Mouse (Mus musculus): Measurements from ENCODE around the gene Ap1s2.

Gene Ap1s2

DNA sequence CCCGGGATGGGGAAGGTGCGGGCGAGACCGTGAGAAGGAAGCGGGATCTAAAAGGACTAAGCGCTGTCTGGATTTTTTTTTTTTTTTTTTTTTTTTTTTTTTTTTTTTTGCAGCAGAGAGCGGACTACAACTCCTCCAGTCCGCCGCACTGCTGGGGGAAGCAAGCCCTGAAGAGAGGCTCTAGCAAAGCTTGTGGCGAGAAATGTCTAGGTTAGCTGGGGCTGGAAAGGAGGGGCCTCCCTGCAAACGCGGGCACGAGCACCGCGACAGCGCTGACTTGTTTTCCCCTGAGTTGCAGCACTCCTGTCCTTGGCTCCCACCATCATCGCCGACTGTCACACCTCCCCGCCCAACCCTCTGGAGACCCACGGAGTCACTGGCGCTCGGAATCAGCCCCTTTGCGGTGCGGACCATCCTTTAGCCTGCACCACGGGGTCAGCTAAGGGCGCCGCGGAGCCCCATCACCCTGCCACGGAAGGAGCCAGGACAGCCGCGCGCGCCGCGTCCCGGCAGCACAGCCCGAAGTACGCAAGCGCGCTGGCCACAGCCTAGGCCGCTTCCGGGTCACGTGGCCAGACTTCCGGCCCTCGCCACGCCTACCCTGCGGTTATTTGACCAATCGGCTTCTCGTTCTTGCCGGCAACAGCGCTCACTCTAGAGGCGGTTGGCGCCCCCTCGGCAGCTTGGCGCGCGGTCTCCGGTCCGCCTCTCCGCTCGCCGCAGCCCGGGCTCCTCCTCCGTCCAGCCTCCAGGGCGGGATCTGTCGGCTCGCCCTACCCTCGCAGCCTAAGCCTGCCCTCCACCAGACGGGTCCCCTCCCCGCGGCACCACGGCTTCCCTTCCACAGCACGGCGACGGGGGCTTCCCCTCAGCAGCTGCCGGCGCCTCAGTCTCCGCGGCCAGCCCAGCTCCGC, at the start of gene Ap1s2:
TSS of gene Ap1s2 (plus strand) at position 681 of the 914 bp plus-strand sequence.
- DNase-seq (ENCODE audit: low spot score) = peak; percentile 92

DNA sequence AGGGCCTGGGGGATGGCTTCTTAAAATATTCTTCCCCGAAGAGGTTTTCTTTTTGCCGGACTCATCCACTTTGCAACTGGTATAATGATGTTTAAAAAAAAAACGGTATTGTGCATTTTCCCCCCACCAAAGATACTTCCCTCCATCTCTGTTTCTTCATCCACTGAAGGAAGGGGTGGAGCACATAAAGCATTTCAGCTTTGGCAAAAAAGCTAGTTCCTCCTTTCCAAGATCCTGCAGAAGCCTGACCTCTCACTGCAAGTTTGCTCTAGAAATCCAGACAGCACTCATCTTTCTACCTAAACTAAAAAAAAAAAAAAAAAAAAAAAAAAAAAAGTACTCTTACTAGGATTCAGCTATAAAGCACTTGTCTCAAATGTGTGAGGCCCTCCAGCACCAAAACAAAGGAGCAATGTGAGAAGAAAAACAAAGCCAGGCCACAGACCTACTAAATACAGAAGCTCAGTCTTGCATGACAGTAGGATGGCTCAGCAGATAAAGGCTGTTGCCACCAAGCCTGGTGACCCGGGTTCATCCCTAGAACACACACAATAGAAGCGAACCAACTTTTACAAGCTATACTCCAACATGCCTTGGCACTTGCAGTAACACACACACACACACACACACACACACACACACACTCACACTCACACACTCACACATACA, 41.0 kb upstream of the Ap1s2 start:
- no peak for DNase-seq (ENCODE audit: low spot score)

DNA sequence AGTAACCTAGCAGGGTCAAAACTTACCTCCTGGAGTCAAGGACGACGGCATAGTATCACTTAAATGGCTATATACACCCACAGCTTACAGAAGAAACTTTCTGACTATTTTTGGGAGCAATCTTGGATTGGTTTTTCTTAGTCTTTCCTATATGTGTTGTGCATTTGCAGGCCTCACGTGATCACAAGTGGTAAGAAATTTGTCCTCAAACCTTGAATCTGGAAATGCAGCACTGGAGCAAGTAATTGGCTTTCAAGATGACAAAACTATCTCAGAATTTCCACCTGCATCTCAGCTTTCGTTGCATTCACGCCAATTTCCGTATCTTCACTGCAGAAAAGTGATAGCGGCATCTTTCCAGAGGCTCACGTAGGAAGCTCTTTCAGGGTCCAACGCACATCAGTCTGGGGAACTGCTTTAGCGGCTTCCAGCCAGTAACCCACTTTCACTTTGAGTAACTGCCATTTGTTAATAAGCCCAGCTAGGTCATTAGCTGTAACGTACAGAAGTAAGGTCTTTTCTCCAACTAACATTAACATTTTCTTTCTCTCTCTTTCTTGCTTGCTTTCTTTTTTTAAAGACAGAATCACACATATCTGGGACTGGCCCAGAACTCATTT, 40.0 kb upstream of the Ap1s2 start:
- DNase-seq (ENCODE audit: low spot score) = no peak

DNA sequence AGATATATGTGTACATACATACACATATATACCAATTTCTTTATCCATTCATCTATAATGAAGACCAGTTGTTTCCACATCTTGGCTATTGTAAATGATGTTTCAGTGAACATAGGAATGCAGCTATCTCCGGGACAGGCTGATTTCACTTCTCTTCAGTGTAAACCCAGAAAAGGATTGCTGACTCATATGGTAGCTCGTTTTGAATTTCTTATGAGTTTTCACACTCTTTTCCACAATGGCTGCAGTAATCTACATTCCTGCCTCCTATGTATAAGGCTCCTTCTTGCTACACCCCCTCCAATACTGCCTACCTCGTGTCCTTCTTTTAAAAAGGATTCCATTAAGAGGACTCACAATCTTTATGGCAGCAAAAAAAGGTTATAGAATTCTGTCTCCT, 32.9 kb upstream of the Ap1s2 start:
- no peak for DNase-seq (ENCODE audit: low spot score)

DNA sequence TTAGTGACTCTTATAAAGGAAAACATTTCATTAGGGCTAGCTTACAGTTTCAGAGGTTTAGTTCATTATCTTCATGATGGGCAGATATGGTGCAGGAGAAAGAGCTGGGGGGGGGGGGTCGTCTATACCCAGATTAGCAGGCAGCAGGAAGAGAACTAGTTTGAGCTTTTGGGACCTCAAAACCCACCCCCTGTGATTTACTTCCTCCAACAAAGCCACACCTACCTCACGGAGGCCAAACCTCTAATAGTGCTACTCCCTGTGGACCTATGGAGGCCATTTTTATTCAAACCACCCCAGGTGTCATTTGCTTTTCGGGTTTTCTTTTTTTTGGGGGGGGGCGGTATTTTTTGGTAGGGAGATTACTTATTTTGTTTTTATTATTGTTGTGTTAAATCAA, 32.2 kb upstream of the Ap1s2 start:
- no peak for DNase-seq (ENCODE audit: low spot score)

DNA sequence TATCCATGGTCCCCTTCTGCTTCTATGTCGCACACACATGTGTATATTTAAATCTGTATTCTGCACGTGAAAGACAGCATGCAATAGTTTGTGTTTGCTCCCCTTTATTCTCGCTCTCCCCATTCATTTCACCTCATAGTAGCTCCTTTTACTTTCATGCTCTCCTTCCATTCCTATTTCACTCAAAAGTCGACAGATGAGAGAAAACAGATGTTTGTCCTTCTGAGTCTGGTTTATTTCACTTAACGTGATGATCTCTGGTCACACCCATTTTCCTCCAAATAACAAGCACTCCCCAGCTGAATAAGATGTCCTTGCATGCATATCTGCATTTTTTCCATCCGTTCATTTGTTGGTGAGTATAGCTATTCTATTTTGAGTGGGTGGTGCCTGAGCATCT, 29.8 kb upstream of the Ap1s2 start:
- DNase-seq (ENCODE audit: low spot score) = no peak

DNA sequence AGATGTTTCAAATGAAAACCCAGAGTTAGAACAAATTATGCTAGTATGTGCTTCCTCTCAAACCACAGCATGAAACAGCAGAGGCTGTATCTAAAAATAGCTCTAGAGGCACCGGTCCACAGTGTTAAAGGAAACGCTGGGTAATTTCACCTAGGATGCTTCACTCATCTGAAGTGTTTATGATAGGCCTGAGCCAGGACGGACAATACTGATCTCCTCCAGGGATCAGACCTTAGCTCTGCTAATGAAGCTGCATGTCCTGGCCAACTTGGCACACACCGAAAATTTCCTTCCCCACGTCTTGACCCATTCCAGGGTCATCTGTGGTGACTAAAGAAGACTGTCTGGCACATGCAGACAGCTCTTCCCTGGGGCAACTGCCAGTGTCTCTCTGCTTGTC, 29.4 kb upstream of the Ap1s2 start:
- no peak for DNase-seq (ENCODE audit: low spot score)

DNA sequence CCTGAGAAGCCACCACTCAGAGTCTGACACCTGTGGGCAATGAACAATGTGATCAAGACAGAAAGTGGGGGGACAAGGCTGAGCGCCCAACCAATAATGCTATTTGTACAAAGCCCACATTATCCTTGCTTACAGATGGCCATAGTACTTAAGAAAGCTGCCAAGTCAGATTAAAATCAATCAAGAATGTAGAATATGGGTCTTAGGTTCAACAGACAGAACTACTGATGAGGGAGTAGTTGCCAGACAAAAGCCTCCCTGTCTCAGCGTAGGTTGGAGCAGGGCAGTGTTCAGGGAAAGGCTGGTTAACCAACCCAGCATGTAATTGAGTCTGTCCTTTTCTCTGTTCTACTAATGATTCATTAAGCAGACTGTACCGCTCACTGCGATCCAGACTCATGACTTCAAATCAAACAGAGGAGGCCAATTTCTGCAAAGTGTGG, 23.3 kb upstream of the Ap1s2 start:
- no peak for DNase-seq (ENCODE audit: low spot score)

DNA sequence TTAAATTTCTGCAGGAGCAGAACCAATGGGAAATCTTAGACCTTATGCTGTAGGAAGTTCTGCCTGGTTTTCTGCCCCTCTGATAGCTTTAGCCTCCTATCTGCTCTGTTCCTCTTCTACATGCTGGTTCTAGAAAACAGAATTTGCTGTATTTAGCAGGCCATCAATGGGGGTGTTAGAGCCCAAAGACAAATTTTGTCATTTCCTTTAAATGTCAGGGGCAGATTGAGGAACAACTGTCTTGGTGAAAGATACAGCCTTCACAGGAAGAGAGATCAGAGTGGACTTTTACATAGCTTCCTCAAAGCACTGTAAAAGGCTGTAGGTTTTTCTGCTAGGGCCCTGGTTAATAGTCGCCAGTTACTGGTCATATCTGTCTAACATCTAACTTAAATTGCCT, 11.5 kb upstream of the Ap1s2 start:
- DNase-seq (ENCODE audit: low spot score) = no peak

DNA sequence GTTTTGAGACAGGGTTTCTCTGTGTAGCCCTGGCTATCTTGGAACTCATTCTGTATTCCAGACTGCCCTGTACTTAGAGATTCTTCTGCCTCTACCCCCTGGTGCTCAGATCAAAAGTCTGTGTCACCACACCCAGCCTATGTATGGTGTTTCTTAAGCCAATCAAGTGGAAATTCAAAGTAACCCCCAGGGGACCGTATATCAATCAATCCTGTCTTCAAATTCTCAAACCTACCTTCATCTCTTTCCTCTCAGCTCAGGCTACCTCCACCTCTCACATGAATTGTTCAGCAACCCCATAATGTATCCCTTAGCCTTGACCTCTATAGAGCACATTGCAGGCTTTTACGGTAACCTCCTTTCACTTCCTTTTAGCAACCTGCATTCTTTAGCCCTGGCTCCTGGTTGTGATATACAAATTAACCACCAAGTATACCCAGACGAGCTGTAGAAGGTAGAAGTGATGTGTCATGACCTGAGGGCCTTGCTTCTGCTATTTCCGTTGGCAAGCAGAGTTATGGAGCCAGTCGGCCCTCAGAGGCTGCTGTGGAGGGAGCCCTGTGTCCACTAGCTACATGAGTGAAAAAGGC, 9.3 kb upstream of the Ap1s2 start:
- no peak for DNase-seq (ENCODE audit: low spot score)

DNA sequence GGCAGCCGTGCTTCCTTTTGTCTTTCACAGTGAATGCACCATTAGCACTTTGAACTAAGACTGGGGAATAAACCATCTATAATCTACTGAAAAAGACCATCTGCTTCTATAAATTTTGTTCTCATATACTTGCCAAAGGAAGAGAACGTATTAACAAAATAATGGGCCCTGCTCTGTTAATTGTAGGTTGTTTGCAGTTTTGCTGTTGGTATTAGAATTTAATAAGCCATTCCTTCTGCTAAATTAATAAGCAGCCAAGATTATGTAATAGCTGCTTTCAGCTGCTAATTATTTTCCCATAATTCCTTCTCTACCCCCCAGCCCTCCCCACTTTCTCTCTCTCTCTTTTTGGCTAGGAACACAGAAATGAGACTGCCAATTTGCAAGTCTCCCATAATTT, 2.0 kb upstream of the Ap1s2 start:
- no peak for DNase-seq (ENCODE audit: low spot score)

DNA sequence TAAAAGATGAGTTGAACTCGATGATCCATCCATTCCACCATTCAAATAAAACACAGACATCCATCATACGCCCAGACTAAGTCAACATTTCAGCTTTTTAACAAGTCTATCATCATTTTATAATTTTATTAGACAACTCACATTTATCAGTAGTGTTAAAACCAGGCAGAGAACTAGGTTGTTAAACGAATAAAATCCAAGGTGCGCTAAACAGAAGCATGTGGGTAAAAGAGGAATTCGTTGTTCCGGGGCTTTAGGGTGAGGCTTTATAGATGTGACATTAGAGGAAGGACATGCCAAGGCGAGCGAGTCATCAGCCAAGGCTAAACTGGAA, 847 bp upstream of the Ap1s2 start:
- DNase-seq (ENCODE audit: low spot score) = no peak

DNA sequence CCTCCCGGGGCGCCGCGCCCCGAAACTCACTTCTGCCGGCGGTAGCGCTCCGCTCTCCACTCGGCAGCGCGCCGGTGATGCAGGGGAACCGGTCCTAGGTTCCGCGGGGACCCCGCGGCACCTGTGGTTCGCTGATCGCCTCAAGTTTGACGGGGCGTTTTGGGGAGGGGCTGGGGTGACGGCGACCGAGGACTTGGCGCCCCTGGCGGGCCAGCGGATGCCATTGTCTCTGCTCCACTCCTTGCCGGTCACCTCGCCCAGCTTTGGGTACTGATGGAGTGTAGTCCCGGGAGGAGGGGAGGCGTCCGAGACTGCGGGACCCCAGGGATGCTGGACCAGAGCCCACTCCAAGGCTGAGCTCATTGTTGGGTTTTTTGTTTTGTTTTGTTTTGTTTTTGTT, 564 bp downstream of the Ap1s2 start:
- peak; percentile 34 for DNase-seq (ENCODE audit: low spot score)

DNA sequence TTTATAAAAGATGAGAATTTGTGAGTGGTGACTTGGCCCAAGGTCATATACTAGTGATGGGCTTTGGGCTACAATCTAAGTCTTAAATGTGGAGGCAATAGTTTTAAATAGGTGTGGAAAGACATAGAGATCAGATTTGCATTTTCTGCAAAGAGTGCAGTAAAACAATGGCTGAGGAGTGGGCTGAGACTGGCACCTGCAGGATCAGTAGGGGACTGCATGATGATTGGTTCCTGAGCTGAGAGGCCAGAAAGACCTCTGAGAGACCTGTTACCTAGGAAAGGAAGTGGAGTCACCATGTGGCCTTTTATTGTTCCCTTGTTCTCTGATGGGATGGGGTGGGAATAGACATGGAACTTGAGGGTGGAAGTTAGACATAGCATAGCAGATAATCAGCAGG, 4.0 kb downstream of the Ap1s2 start:
- peak; percentile 3 for DNase-seq (ENCODE audit: low spot score)

DNA sequence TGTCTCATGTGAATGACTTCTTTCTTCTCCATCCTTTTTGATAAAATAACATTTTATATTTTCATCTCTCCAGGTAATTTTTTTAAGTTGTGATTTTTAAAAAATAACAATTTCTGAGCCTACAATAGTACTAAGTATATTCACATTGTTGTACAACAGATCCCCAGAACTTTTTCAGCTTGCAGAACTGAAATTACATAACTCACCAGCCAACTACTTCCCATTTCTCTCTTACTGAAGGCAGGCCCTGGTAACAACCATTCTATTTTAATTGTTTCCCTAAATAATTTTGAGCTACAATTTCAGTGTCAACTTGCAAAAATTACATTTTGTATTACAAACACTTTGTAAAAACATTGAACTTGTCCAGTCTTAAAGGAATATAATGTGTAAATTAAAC, 20.7 kb downstream of the Ap1s2 start:
- DNase-seq (ENCODE audit: low spot score) = no peak

DNA sequence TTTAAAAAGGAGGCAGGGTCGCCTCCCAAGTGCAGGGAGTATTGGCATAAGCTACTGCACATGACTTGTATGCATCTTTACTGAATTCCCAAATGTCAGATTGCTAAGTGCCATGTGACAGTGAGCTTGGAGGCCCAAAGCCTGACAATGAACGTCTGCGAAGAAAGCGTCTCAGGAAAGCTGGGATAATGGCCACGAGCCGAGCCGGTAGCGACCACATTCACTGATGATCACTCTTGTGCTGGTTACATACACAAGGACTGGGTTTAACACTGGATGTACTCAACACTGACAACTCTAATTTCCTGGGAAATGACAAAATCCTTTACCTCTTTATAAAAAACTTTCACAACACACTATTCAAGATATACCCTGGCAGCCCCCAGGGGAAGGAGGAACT, 25.9 kb downstream of the Ap1s2 start:
- DNase-seq (ENCODE audit: low spot score) = no peak

DNA sequence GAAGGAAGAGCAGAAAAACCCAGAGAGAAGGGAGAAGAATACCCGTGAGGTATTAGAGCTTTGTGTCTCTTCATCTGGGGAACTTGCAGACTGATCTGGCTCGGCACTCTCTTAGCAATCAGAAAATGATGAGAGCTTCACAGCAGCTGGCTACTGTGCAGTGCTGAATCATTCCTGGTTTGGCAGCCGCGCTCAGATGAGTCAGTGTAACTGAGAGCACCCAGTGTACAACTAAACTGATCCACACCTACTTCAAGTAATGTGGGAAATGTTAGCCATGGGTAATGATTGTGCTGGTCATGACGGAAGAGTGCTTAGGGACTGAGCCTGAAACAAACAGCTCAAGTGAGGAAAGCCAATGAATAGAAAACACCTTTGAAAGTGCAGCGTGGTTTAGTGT, 29.8 kb downstream of the Ap1s2 start:
- no peak for DNase-seq (ENCODE audit: low spot score)

DNA sequence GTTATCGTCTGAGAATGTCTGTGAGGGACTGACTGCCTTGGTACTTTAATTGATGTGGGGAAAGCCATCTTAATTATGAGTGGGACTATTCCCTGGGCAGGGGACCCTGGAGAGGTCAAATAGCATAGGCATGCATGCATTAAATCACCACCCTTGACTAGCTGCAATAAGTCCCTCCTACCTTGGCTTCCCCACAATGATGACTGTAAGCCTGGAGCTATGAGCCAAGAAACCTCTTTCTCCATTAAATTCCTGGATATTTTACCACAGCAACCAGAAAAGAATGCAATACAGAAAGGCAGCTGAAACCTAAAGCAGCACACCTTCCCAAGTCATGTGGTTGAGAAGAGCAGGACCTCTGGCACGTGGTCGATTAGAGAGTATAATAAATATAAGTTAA, 35.6 kb downstream of the Ap1s2 start:
- DNase-seq (ENCODE audit: low spot score) = no peak

DNA sequence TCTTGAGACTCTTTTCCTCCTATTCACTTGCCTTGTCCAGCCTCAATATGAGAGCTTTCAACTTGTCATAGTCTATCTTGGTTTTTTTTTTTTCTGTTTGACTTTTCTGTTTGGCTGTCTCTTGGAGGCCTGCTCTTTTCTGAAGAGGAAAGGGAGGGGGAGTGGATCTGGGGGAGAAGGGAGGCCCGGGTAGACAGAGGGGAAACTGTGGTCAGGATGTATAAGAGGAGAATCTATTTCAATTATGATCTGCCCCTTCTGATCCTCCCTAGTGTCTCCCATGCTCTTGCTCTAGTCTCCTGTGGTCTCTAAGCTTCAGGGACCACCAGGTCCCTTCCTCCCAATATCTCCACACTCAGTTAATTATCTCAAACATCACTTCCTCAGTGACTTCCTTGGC, 42.8 kb downstream of the Ap1s2 start:
- no peak for DNase-seq (ENCODE audit: low spot score)

DNA sequence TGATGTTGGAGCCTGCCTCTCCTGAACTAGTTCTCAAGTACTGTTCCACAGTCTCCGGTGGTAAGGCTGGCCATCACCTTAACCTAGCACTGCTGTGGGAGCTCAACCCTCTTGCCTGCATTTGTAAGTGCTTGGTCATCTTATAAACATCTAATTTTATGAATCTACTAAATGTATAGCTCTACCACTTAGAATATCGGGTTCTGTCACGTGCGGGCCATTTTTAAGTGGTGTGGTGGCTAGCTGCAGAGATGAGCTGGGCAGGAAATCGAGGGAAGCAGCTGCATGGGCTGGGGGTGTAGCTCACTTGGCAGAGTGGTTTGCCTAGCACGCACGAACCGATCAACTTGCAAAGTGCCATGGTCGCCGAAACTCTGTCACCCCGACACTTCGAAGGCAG, 48.6 kb downstream of the Ap1s2 start:
- no peak for DNase-seq (ENCODE audit: low spot score)

DNA sequence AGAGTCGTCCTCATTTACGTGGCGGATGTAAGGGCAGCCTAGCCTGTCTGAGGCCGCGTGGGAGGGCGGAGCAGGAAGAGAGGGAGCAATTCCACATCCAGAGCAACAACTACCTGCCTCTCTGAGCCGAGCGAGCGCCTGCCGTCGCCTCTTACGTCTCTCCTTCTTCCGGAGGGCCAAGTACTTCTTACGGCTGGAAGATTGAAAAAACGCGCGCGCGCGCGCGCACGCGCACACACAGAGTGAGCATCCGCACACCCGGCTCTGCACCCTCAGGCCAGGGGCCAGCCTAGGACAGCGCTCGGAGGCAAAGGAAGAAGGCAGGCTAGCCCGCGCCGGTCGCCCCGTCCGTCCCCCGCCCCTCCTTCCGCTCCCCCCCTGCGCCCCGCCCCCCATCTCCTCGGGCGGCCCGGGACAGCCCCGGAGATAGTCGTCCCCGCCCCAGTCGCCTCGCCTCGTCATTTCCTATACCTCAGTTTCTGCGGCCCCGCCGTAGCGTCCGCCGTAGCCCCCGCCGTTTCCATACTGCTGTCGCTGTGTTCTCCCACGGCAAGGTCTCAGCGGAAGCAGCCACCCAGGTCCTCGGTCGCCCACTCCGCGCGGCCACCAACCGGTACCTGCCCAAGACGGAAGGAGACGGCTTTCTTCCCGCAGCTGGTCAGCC, 49.1 kb downstream of the Ap1s2 start:
- DNase-seq (ENCODE audit: low spot score) = peak; percentile 57

DNA sequence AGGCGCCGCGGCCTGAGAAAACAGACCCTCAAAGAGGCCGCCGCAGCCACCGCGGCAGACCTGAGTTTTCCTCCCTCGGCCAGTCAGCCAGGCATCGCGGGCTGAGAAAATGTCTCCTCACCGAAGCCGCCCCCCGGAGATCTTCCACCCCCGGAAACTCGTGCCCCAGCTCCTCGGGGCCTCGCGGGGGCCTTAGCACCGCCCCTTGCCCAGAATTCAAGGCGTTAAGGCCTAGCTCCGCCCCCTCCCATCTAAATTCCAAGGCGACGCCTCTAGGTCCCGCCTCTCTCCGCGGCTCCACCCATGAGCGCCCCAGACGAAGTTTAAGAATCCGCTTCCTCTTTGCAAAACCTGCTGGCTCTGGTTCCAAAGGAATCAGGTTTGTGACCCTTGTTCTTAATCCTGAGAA, 49.7 kb downstream of the Ap1s2 start, which contains the start of gene Zrsr2:
TSS of gene Zrsr2 (minus strand) at position 195 of the 409 bp plus-strand sequence.
- DNase-seq (ENCODE audit: low spot score) = peak; percentile 78

Measured in ovary, postnatal 36 days (tissue).